Mouse (Mus musculus) liver, embryonic 11.5 days (tissue): ENCODE measurements around the gene Ptn. TPM values are rescaled to one million over a fixed set of nuclear protein-coding genes. Genes with fewer than 3 reads are reported as not detected.

ENCODE experiments used
- ATAC-seq: fragments of 200-750 bp; cut with Nextera tagmentation; replicated peaks from 2 replicates; pipeline ENCODE4 v1.8.0; 2017; ENCODE audit warnings: moderate number of reproducible peaks, mild to moderate bottlenecking, moderate TSS enrichment, moderate library complexity; ENCODE audit not compliant: low FRiP score
- DNase-seq: peaks from one replicate; pipeline ENCODE4 v3.0.0-alpha.2; 2017; ENCODE audit warnings: low spot score
- H3K27ac ChIP-seq: fragments of 300-500 bp; sonication (generic); 2 replicates; pipeline ENCODE4 v1.5.1; 2014; ENCODE audit warnings: mild to moderate bottlenecking, low read depth, low read length, control low read depth
- H3K27me3 ChIP-seq: fragments of 300-500 bp; sonication (generic); replicated peaks from 2 replicates; pipeline ENCODE4 v1.6.1; 2014; ENCODE audit warnings: low read length, mixed read lengths; ENCODE audit not compliant: control insufficient read depth, insufficient read depth
- H3K36me3 ChIP-seq: fragments of 300-500 bp; sonication (generic); 2 replicates; pipeline ENCODE4 v1.6.1; 2014; ENCODE audit warnings: mild to moderate bottlenecking, low read length, moderate library complexity, mixed read lengths; ENCODE audit not compliant: control insufficient read depth, insufficient read depth
- H3K4me1 ChIP-seq: fragments of 300-500 bp; sonication (generic); replicated peaks from 2 replicates; pipeline ENCODE4 v1.6.1; 2014; ENCODE audit warnings: low read length, mixed read lengths; ENCODE audit not compliant: control insufficient read depth, insufficient read depth
- H3K4me2 ChIP-seq: fragments of 300-500 bp; sonication (generic); 2 replicates; pipeline ENCODE4 v1.6.1; 2014; ENCODE audit warnings: mild to moderate bottlenecking, control low read depth, moderate library complexity
- H3K4me3 ChIP-seq: fragments of 300-500 bp; sonication (generic); 2 replicates; pipeline ENCODE4 v1.5.1; 2014; ENCODE audit warnings: low read depth, low read length, control low read depth
- H3K9ac ChIP-seq: fragments of 300-500 bp; sonication (generic); 2 replicates; pipeline ENCODE4 v1.6.1; 2014; ENCODE audit warnings: low read depth, low read length, control low read depth
- H3K9me3 ChIP-seq: fragments of 300-500 bp; sonication (generic); 2 replicates; pipeline ENCODE4 v1.6.1; 2016; ENCODE audit warnings: low read length, inconsistent platforms, mixed read lengths; ENCODE audit not compliant: control insufficient read depth
- WGBS: fragments of 180-500 bp; shearing (Covaris S2); extraction: QIAGEN DNeasy Blood & Tissue Kit; methylation state at CpG from one replicate; pipeline ENCODE4 v1.1.7; 2014; 5-methylcytosine and 5-hydroxymethylcytosine counted together
- polyA plus RNA-seq: library from polyadenylated mRNA; unstranded; fragments of >200 nt; fragmentation: Nextera tagmentation; extraction: Ambion mirVana; gene quantifications from 2 replicates; pipeline ENCODE4 v1.2.1, GENCODE M21; 2014

Ptn gene
- polyA plus RNA-seq, 1 experiment from 2014 or later = 261 TPM

- WGBS = 69% methylated on average over 3 of the region's 3 CpGs
- Histone ChIP-seq H3K27ac (no peak overlapping the region), H3K4me1 (no peaks in the 10 kb centered on the region), H3K36me3 (no peaks in the 10 kb centered on the region), H3K9ac (no peak overlapping the region), H3K9me3 (no peaks in the 10 kb centered on the region), H3K4me2 (no peak overlapping the region), H3K27me3 (no peaks in the 10 kb centered on the region), H3K4me3 (no peak overlapping the region)
- DNase-seq (no peak), ATAC-seq (no peak)
These were observed 31.7 kb upstream of the Ptn start for GRCm38 (mm10) chr6:36841701-36842100.

- Histone ChIP-seq H3K27ac (no peak overlapping the region), H3K4me1 (no peaks in the 10 kb centered on the region), H3K9ac (no peak overlapping the region), H3K9me3 (no peaks in the 10 kb centered on the region), H3K36me3 (no peaks in the 10 kb centered on the region), H3K4me2 (no peak overlapping the region), H3K4me3 (no peak overlapping the region), H3K27me3 (no peaks in the 10 kb centered on the region)
- no peak for ATAC-seq
- no peak for DNase-seq
These were observed 31.2 kb upstream of the Ptn start for GRCm38 (mm10) chr6:36841174-36841573.

GRCm38 (mm10) chr6:36838747-36839146 is 28.7 kb upstream of the Ptn start:
- ATAC-seq (no peak), DNase-seq (no peak)
- Histone ChIP-seq H3K9ac (no peak overlapping the region), H3K4me2 (no peak overlapping the region), H3K27ac (no peak overlapping the region), H3K4me3 (no peak overlapping the region), H3K9me3 (no peaks in the 10 kb centered on the region), H3K36me3 (no peaks in the 10 kb centered on the region), H3K27me3 (no peaks in the 10 kb centered on the region), H3K4me1 (no peaks in the 10 kb centered on the region)
- WGBS = 83% methylated on average over 1 of the region's 1 CpGs

GRCm38 (mm10) chr6:36835351-36835750 is 25.3 kb upstream of the Ptn start:
- WGBS = 63% methylated on average over 3 of the region's 3 CpGs
- H3K36me3 ChIP-seq = no peaks in the 10 kb centered on the region
- no peak overlapping the region for H3K27ac ChIP-seq
- ATAC-seq (no peak), DNase-seq (no peak)
- no peak overlapping the region for H3K9ac ChIP-seq
- H3K9me3 ChIP-seq = no peaks in the 10 kb centered on the region
- no peaks in the 10 kb centered on the region for H3K4me1 ChIP-seq
- H3K4me3 ChIP-seq = no peak overlapping the region
- no peaks in the 10 kb centered on the region for H3K27me3 ChIP-seq
- H3K4me2 ChIP-seq = no peak overlapping the region

GRCm38 (mm10) chr6:36834695-36835265 is 24.8 kb upstream of the Ptn start:
- H3K9ac ChIP-seq = no peak overlapping the region
- H3K4me1 ChIP-seq = no peaks in the 10 kb centered on the region
- H3K9me3 ChIP-seq = no peaks in the 10 kb centered on the region
- no peak for DNase-seq
- no peak overlapping the region for H3K27ac ChIP-seq
- H3K27me3 ChIP-seq = no peaks in the 10 kb centered on the region
- H3K4me3 ChIP-seq = no peak overlapping the region
- no peaks in the 10 kb centered on the region for H3K36me3 ChIP-seq
- H3K4me2 ChIP-seq = no peak overlapping the region
- WGBS = 75% methylated on average over 4 of the region's 4 CpGs
- no peak for ATAC-seq

- no peak overlapping the region for H3K9ac ChIP-seq
- H3K9me3 ChIP-seq = no peaks in the 10 kb centered on the region
- DNase-seq (no peak), ATAC-seq (no peak)
- no peak overlapping the region for H3K4me2 ChIP-seq
- H3K27me3 ChIP-seq = no peaks in the 10 kb centered on the region
- no peak overlapping the region; the same call in 1 of the 2 replicates for H3K27ac ChIP-seq
- H3K4me1 ChIP-seq = no peaks in the 10 kb centered on the region
- H3K4me3 ChIP-seq = no peak overlapping the region
- WGBS = 78% methylated on average over 4 of the region's 4 CpGs
- no peaks in the 10 kb centered on the region for H3K36me3 ChIP-seq
These were observed 22.7 kb upstream of the Ptn start for GRCm38 (mm10) chr6:36832681-36833080.

GRCm38 (mm10) chr6:36832207-36832606 is 22.2 kb upstream of the Ptn start:
- no peak overlapping the region for H3K4me3 ChIP-seq
- H3K9ac ChIP-seq = no peak overlapping the region
- H3K4me2 ChIP-seq = no peak overlapping the region
- no peaks in the 10 kb centered on the region for H3K9me3 ChIP-seq
- DNase-seq (no peak), ATAC-seq (no peak)
- no peak overlapping the region for H3K27ac ChIP-seq
- H3K27me3 ChIP-seq = no peaks in the 10 kb centered on the region
- no peaks in the 10 kb centered on the region for H3K36me3 ChIP-seq
- 74% methylated on average over 2 of the region's 2 CpGs for WGBS
- H3K4me1 ChIP-seq = no peaks in the 10 kb centered on the region

GRCm38 (mm10) chr6:36830371-36830925 is 20.4 kb upstream of the Ptn start:
- Histone ChIP-seq H3K9me3 (no peaks in the 10 kb centered on the region), H3K4me1 (no peaks in the 10 kb centered on the region), H3K36me3 (no peaks in the 10 kb centered on the region), H3K9ac (no peak overlapping the region), H3K4me2 (no peak overlapping the region), H3K27ac (no peak overlapping the region), H3K4me3 (no peak overlapping the region), H3K27me3 (no peaks in the 10 kb centered on the region)
- DNase-seq = no peak
- 74% methylated on average over 9 of the region's 9 CpGs for WGBS
- no peak for ATAC-seq

- ATAC-seq = no peak
- Histone ChIP-seq H3K4me2 (no peak overlapping the region), H3K27ac (no peak overlapping the region; the same call in 1 of the 2 replicates), H3K36me3 (no peaks in the 10 kb centered on the region), H3K9ac (no peak overlapping the region), H3K4me1 (0 out of 2 replicates have a peak, but pooled peaks cover 3% of the 10 kb centered on the region), H3K27me3 (no peaks in the 10 kb centered on the region), H3K4me3 (no peak overlapping the region), H3K9me3 (no peaks in the 10 kb centered on the region)
- DNase-seq = no peak
These were observed 9.7 kb upstream of the Ptn start for GRCm38 (mm10) chr6:36819784-36820050.
